Mouse (Mus musculus): ENCODE results near the gene Edaradd.

- TF ChIP-seq ELF1 (IDR thresholded peaks at IDR 0.05; ENCODE audit: low read depth, low read length) (no peak), EP300 (IDR thresholded peaks at IDR 0.05; ENCODE audit: low read depth in 1 of 2, low read length in 2 of 2) (no peak), POLR2A (IDR thresholded peaks at IDR 0.05; ENCODE audit: control insufficient read depth in 1 of 2, insufficient read depth in 1 of 2, low read depth in 1 of 2, low read length in 2 of 2, poor library complexity in 1 of 2) (no peak), HCFC1 (IDR thresholded peaks at IDR 0.05; ENCODE audit: low read depth, low read length) (no peak), MEF2A (IDR thresholded peaks at IDR 0.05; ENCODE audit: extremely low read depth, insufficient replicate concordance, low read depth, low read length, poor library complexity, severe bottlenecking) (no peak), MAZ (IDR thresholded peaks at IDR 0.05; ENCODE audit: low read depth, low read length) (no peak), NRF1 (IDR thresholded peaks at IDR 0.05; ENCODE audit: insufficient read depth, low read depth, low read length, poor library complexity, severe bottlenecking) (no peak), CTCF (IDR thresholded peaks at IDR 0.05 in 2 of 3, conservative IDR thresholded peaks at IDR 0.05 in 1 of 3; ENCODE audit: control insufficient read depth in 1 of 3, insufficient read depth in 1 of 3, low read depth in 2 of 3, low read length in 3 of 3, poor library complexity in 1 of 3, severe bottlenecking in 1 of 3) (no peak), MYC (IDR thresholded peaks at IDR 0.05; ENCODE audit: low read depth, low read length) (no peak)
Observed at GRCm38 (mm10) chr13:12543880-12544568, 23.8 kb upstream of the Edaradd start.

Measured in MEL (cell line).